Mouse (Mus musculus) brain, embryonic 14.5 days (tissue): ENCODE results near the gene Synrg.

ENCODE experiments used
- CTCF ChIP-seq: fragments of 200-500 bp; IDR thresholded peaks from 2 replicates; pipeline ENCODE4 v1.5.1; 2012; ENCODE audit warnings: inconsistent platforms, mild to moderate bottlenecking, moderate library complexity, borderline replicate concordance; ENCODE audit not compliant: insufficient read depth, insufficient read length; ENCODE audit errors: extremely low read depth
- POLR2A ChIP-seq: fragments of 200-500 bp; IDR thresholded peaks from 2 replicates; pipeline ENCODE4 v1.6.1; 2012; ENCODE audit warnings: mild to moderate bottlenecking, inconsistent platforms, borderline replicate concordance; ENCODE audit not compliant: poor library complexity, insufficient read depth, insufficient read length, severe bottlenecking; ENCODE audit errors: extremely low read depth

DNA sequence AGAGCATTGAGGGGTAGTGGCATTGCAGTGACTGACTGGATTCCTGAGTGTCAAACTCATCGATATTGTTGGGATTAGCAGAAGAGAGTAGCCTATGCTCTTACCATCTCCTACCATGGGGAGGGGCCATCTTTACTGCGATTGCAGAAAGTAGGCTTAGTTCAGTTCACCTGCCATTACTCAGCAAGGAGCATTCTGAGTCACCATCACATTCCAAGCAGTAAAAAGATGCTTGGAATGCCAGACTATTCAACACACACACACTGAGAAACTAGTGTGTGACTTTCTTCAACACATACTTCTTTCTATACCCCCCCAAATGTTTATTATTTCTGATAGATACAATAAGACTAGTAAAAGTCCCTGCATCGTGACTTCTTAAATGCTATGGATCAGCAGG, 116.1 kb downstream of the Synrg start:
- TF ChIP-seq CTCF (no peak), POLR2A (no peak)
